Mouse (Mus musculus): ENCODE measurements around the gene Gm9508. TPM values are rescaled to one million over a fixed set of nuclear protein-coding genes. Genes with fewer than 3 reads are reported as not detected.
"Not testable (repeated sequence)": the region's sequence is repeated elsewhere in the genome, so short reads cannot be mapped to it uniquely, and the experiment has no call there.

Gene Gm9508
- polyA plus RNA-seq, 1 experiment from 2014 or later: not detected

DNA sequence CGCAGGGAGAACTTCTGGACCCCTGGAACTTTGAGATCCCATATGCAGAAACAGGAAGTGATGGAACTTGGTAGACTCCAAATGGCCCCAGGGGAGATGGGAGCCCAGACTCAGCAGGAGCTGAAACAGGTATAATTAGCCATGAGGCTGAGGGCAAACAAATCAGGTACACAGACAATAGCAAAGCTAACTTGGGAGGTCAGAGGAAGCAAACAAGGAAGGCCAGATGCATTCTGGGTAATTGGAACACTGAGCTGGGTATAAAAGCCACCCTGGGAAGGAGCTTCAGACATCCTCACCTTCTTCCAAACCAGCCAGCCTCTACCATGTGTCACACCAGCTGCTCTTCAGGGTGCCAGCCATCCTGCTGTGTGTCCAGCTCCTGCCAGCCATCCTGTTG lies 23.3 kb upstream of the Gm9508 start, which contains the start of gene Krtap12-1:
Gene Krtap12-1 (plus strand): TSS at position 301 of the 400 bp plus-strand sequence.
- not testable (repeated sequence) for DNase-seq (ENCODE audit: low spot score); H3K4me3 ChIP-seq (ENCODE audit: low read depth, low read length); H3K4me1 ChIP-seq (ENCODE audit: control insufficient read depth, insufficient read depth, low read length); H3K4me2 ChIP-seq (ENCODE audit: low read depth, severe bottlenecking); H3K27me3 ChIP-seq (ENCODE audit: control insufficient read depth, insufficient read depth, low read length); ATAC-seq (ENCODE audit: insufficient number of reproducible peaks, low FRiP score, low TSS enrichment, low read depth); H3K9me3 ChIP-seq (ENCODE audit: control insufficient read depth, low read length); H3K9ac ChIP-seq (ENCODE audit: low read length); H3K27ac ChIP-seq (replicated peaks; ENCODE audit: low read depth, low read length); H3K36me3 ChIP-seq (ENCODE audit: control insufficient read depth, insufficient read depth, low read length)
- WGBS: 84% methylated on average over 1 of the region's 1 CpGs

- no peaks in the 10 kb centered on the region for H3K4me1 ChIP-seq (ENCODE audit: control insufficient read depth, insufficient read depth, low read length)
- no peak within 1 kb of the TSS for H3K27ac ChIP-seq (replicated peaks; ENCODE audit: low read depth, low read length)
- ATAC-seq (ENCODE audit: insufficient number of reproducible peaks, low FRiP score, low TSS enrichment, low read depth) (no peak), DNase-seq (ENCODE audit: low spot score) (no peak)
- H3K9ac ChIP-seq (ENCODE audit: low read length): no peak within 1 kb of the TSS
- no peaks in the 10 kb centered on the region for H3K36me3 ChIP-seq (ENCODE audit: control insufficient read depth, insufficient read depth, low read length)
- H3K4me3 ChIP-seq (ENCODE audit: low read depth, low read length): no peak within 1 kb of the TSS
- H3K27me3 ChIP-seq (ENCODE audit: control insufficient read depth, insufficient read depth, low read length): no peaks in the 10 kb centered on the region
- H3K4me2 ChIP-seq (ENCODE audit: low read depth, severe bottlenecking): no peak within 1 kb of the TSS
- WGBS: 79% methylated on average over 1 of the region's 1 CpGs
- no peaks in the 10 kb centered on the region; the same call in 1 of the 2 replicates for H3K9me3 ChIP-seq (ENCODE audit: control insufficient read depth, low read length)
Measured at GRCm38 (mm10) chr10:77715507-77715906, 18.5 kb upstream of the Gm9508 start, which contains the start of gene Gm10142. Gene Gm10142, plus strand, starts transcription at chr10:77715807.

DNA sequence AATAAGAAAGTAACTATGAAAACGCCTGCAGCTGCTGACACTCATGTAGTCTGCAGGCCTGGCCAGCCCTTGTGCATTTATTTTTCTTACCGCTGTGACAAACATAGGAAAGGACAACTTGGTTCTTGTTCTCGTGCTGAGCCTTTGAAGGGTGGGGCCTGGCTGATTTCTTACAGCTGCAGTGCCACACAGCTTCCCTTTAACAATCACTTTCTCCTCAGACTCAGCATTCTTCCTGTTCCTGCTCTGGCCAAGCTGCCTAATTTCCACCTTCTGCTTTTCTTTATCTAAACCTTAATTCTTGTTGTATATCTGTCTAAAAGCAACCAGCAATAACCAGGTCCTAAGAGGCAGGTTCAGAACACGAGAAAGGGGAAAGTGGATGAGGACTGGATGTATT lies 16.7 kb upstream of the Gm9508 start:
- H3K4me3 ChIP-seq (ENCODE audit: low read depth, low read length): no peak overlapping the region
- no peaks in the 10 kb centered on the region for H3K36me3 ChIP-seq (ENCODE audit: control insufficient read depth, insufficient read depth, low read length)
- H3K9ac ChIP-seq (ENCODE audit: low read length): no peak overlapping the region
- H3K4me2 ChIP-seq (ENCODE audit: low read depth, severe bottlenecking): no peak overlapping the region
- no peak for ATAC-seq (ENCODE audit: insufficient number of reproducible peaks, low FRiP score, low TSS enrichment, low read depth)
- no peaks in the 10 kb centered on the region for H3K4me1 ChIP-seq (ENCODE audit: control insufficient read depth, insufficient read depth, low read length)
- WGBS: 57% methylated on average over 4 of the region's 4 CpGs
- no peaks in the 10 kb centered on the region; the same call in 1 of the 2 replicates for H3K9me3 ChIP-seq (ENCODE audit: control insufficient read depth, low read length)
- H3K27me3 ChIP-seq (ENCODE audit: control insufficient read depth, insufficient read depth, low read length): no peaks in the 10 kb centered on the region
- H3K27ac ChIP-seq (replicated peaks; ENCODE audit: low read depth, low read length): no peak overlapping the region
- no peak for DNase-seq (ENCODE audit: low spot score)

- not testable (repeated sequence) for DNase-seq (ENCODE audit: low spot score); H3K4me1 ChIP-seq (ENCODE audit: control insufficient read depth, insufficient read depth, low read length); H3K9me3 ChIP-seq (ENCODE audit: control insufficient read depth, low read length); H3K27me3 ChIP-seq (ENCODE audit: control insufficient read depth, insufficient read depth, low read length); H3K27ac ChIP-seq (replicated peaks; ENCODE audit: low read depth, low read length); H3K9ac ChIP-seq (ENCODE audit: low read length); H3K4me3 ChIP-seq (ENCODE audit: low read depth, low read length); ATAC-seq (ENCODE audit: insufficient number of reproducible peaks, low FRiP score, low TSS enrichment, low read depth); H3K4me2 ChIP-seq (ENCODE audit: low read depth, severe bottlenecking); H3K36me3 ChIP-seq (ENCODE audit: control insufficient read depth, insufficient read depth, low read length)
Measured at GRCm38 (mm10) chr10:77711157-77711556, 14.1 kb upstream of the Gm9508 start, which contains the start of gene Gm10024. Gene Gm10024, plus strand, starts transcription at chr10:77711457.

DNA sequence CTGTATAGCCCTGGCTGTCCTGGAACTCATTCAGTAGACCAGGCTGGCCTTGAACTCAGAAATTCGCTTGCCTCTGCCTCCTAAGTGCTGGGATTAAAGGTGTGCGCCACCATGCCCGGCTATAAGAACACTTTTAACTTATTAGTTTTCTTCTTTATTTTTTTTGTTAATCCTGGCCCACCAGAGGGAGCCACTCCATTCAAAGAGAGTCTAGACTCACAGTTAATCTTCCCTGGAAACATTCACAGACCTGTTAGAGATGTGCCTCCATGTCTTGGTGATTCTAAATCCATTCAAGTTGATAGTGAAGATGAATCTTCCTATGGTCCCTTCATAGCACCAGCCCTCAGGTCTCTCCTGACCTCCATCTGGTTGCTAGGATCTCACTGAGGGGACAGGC lies 12.8 kb upstream of the Gm9508 start:
- WGBS: 84% methylated on average over 3 of the region's 3 CpGs

GRCm38 (mm10) chr10:77706326-77706725 lies 9.3 kb upstream of the Gm9508 start, which contains the start of gene Gm10272:
Gene Gm10272, plus strand, starts transcription at chr10:77706626.
- no peaks in the 10 kb centered on the region for H3K27me3 ChIP-seq (ENCODE audit: control insufficient read depth, insufficient read depth, low read length)
- H3K9ac ChIP-seq (ENCODE audit: low read length): no peak within 1 kb of the TSS
- no peak within 1 kb of the TSS for H3K4me2 ChIP-seq (ENCODE audit: low read depth, severe bottlenecking)
- no peak within 1 kb of the TSS for H3K4me3 ChIP-seq (ENCODE audit: low read depth, low read length)
- H3K9me3 ChIP-seq (ENCODE audit: control insufficient read depth, low read length): no peaks in the 10 kb centered on the region; the same call in 1 of the 2 replicates
- H3K27ac ChIP-seq (replicated peaks; ENCODE audit: low read depth, low read length): no peak within 1 kb of the TSS
- H3K4me1 ChIP-seq (ENCODE audit: control insufficient read depth, insufficient read depth, low read length): no peaks in the 10 kb centered on the region
- no peaks in the 10 kb centered on the region for H3K36me3 ChIP-seq (ENCODE audit: control insufficient read depth, insufficient read depth, low read length)
- ATAC-seq (ENCODE audit: insufficient number of reproducible peaks, low FRiP score, low TSS enrichment, low read depth) (no peak), DNase-seq (ENCODE audit: low spot score) (no peak)
- 92% methylated on average over 1 of the region's 1 CpGs for WGBS

More for the DNA sequence above, 12.8 kb upstream of the Gm9508 start:
- Histone ChIP-seq H3K9me3 (ENCODE audit: control insufficient read depth, low read length) (no peaks in the 10 kb centered on the region; the same call in 1 of the 2 replicates), H3K27me3 (ENCODE audit: control insufficient read depth, insufficient read depth, low read length) (no peaks in the 10 kb centered on the region), H3K36me3 (ENCODE audit: control insufficient read depth, insufficient read depth, low read length) (no peaks in the 10 kb centered on the region), H3K27ac (replicated peaks; ENCODE audit: low read depth, low read length) (no peak overlapping the region), H3K4me2 (ENCODE audit: low read depth, severe bottlenecking) (no peak overlapping the region), H3K4me3 (ENCODE audit: low read depth, low read length) (no peak overlapping the region), H3K9ac (ENCODE audit: low read length) (no peak overlapping the region), H3K4me1 (ENCODE audit: control insufficient read depth, insufficient read depth, low read length) (no peaks in the 10 kb centered on the region)
- DNase-seq (ENCODE audit: low spot score): no peak
- ATAC-seq (ENCODE audit: insufficient number of reproducible peaks, low FRiP score, low TSS enrichment, low read depth): no peak

DNA sequence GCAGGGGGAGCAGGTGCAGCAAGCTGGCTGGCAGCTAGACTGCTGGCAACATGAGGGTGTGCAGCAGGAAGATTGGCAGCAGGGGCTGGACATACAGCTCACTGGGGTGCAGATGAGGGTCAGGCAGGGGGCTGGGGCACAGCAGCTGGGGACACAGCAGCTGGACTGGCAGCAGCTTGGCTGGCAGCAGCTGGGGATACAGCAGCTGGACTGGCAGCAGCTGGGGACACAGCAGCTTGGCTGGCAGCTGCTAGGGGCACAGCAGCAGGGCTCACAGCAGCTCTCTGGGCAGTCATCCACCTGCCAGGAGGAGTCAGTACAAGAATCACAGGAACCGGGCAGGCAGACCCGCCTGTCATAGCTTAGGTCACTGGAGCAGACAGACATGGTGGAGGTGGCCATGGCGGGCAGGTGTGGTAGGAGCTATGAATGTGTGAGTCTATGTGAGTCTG lies 6.7 kb downstream of the Gm9508 start, which contains the start of gene Gm19402:
Gene Gm19402 (minus strand): TSS at position 402 of the 452 bp plus-strand sequence.
- not testable (repeated sequence) for H3K4me2 ChIP-seq (ENCODE audit: low read depth, severe bottlenecking); ATAC-seq (ENCODE audit: insufficient number of reproducible peaks, low FRiP score, low TSS enrichment, low read depth); DNase-seq (ENCODE audit: low spot score); H3K9me3 ChIP-seq (ENCODE audit: control insufficient read depth, low read length); H3K4me1 ChIP-seq (ENCODE audit: control insufficient read depth, insufficient read depth, low read length); H3K27ac ChIP-seq (replicated peaks; ENCODE audit: low read depth, low read length); H3K36me3 ChIP-seq (ENCODE audit: control insufficient read depth, insufficient read depth, low read length); H3K9ac ChIP-seq (ENCODE audit: low read length); H3K4me3 ChIP-seq (ENCODE audit: low read depth, low read length)
- WGBS: 69% methylated on average over 3 of the region's 3 CpGs
- H3K27me3 ChIP-seq (ENCODE audit: control insufficient read depth, insufficient read depth, low read length): peaks cover 23% of the 10 kb centered on the region

DNA sequence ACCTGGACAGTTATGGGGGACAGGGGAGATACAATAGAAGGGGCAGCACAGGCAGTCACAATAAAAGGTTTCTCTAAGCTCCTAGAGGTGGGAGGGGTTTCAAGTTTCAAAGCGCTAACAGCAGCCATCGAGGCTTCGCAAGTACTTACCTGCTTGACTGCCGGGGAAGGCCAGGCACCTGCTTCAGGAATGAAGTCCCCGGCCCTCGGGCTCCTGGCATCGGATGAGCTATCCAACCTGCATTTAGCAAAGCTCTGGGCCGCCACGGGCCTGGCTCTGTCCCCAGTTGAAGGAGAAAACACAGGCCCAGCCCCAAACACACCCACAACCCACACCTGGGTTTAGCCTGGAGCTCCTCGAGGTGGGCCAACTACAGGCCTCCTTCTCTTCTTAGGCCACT lies 10.0 kb downstream of the Gm9508 start:
- H3K4me3 ChIP-seq (ENCODE audit: low read depth, low read length): no peak overlapping the region
- no peak overlapping the region for H3K27ac ChIP-seq (replicated peaks; ENCODE audit: low read depth, low read length)
- no peaks in the 10 kb centered on the region for H3K36me3 ChIP-seq (ENCODE audit: control insufficient read depth, insufficient read depth, low read length)
- no peaks in the 10 kb centered on the region for H3K9me3 ChIP-seq (ENCODE audit: control insufficient read depth, low read length)
- DNase-seq (ENCODE audit: low spot score) (no peak), ATAC-seq (ENCODE audit: insufficient number of reproducible peaks, low FRiP score, low TSS enrichment, low read depth) (no peak)
- peaks cover 27% of the 10 kb centered on the region for H3K27me3 ChIP-seq (ENCODE audit: control insufficient read depth, insufficient read depth, low read length)
- no peak overlapping the region for H3K4me2 ChIP-seq (ENCODE audit: low read depth, severe bottlenecking)
- 17% methylated on average over 10 of the region's 10 CpGs for WGBS
- H3K4me1 ChIP-seq (ENCODE audit: control insufficient read depth, insufficient read depth, low read length): peaks cover 12% of the 10 kb centered on the region
- no peak overlapping the region for H3K9ac ChIP-seq (ENCODE audit: low read length)
